Mouse (Mus musculus) frontal cortex, adult 2 months (tissue): ENCODE results near the gene Masp2. TPM values are rescaled to one million over a fixed set of nuclear protein-coding genes. Genes with fewer than 3 reads are reported as not detected.

Experiments used
- DNase-seq, 2 experiments: peaks; one replicate each; pipeline ENCODE4 v3.0.0; 2022; ENCODE audit warnings: low spot score in 1 of 2; ENCODE audit errors: extremely low spot score in 1 of 2
- polyA plus RNA-seq: library from polyadenylated mRNA; depleted of rRNA; stranded (reverse); fragments of >200 nt; gene quantifications from 2 replicates; pipeline ENCODE4 v1.2.3, GENCODE M21; 2012

Masp2 gene
- polyA plus RNA-seq, 1 experiment, result 3.5 TPM

GRCm38 (mm10) chr4:148598826-148599225 is 3.5 kb upstream of the Masp2 start:
- no peak for DNase-seq

- no peak for DNase-seq
These were observed 2.0 kb upstream of the Masp2 start for GRCm38 (mm10) chr4:148600316-148600715.

- no peak for DNase-seq
These were observed 483 bp upstream of the Masp2 start for GRCm38 (mm10) chr4:148601871-148602270.

- peak in 1 of 2 experiments; percentile 40 for DNase-seq
These were observed 1.2 kb downstream of the Masp2 start for GRCm38 (mm10) chr4:148603376-148604139.

- peak; percentile 66 to 84 for DNase-seq
These were observed 1.8 kb downstream of the Masp2 start for GRCm38 (mm10) chr4:148604141-148604540.

GRCm38 (mm10) chr4:148604541-148605165 is 2.3 kb downstream of the Masp2 start:
- DNase-seq, result peak in 1 of 2 experiments; percentile 76

GRCm38 (mm10) chr4:148607758-148608157 is 5.4 kb downstream of the Masp2 start:
- peak in 1 of 2 experiments; percentile 90 for DNase-seq

GRCm38 (mm10) chr4:148609805-148610204 is 7.5 kb downstream of the Masp2 start:
- DNase-seq, result no peak

- DNase-seq, result no peak
These were observed 8.4 kb downstream of the Masp2 start for GRCm38 (mm10) chr4:148610631-148611364.

- no peak for DNase-seq
These were observed 10.2 kb downstream of the Masp2 start for GRCm38 (mm10) chr4:148612557-148612956.

GRCm38 (mm10) chr4:148613738-148614137 is 11.4 kb downstream of the Masp2 start:
- DNase-seq, result no peak

GRCm38 (mm10) chr4:148619805-148620204 is 17.5 kb downstream of the Masp2 start:
- DNase-seq, result no peak

GRCm38 (mm10) chr4:148620718-148621117 is 18.4 kb downstream of the Masp2 start:
- no peak for DNase-seq

- DNase-seq, result no peak
These were observed 20.1 kb downstream of the Masp2 start for GRCm38 (mm10) chr4:148622485-148622884.

GRCm38 (mm10) chr4:148623609-148624008 is 21.3 kb downstream of the Masp2 start:
- no peak for DNase-seq

- DNase-seq, result no peak
These were observed 22.7 kb downstream of the Masp2 start for GRCm38 (mm10) chr4:148625010-148625409.

GRCm38 (mm10) chr4:148625756-148626622 is 23.6 kb downstream of the Masp2 start:
- DNase-seq, result peak in 1 of 2 experiments; percentile 39

- DNase-seq, result peak; percentile 86 to 96
These were observed 24.4 kb downstream of the Masp2 start, which contains the start of gene Tardbp for GRCm38 (mm10) chr4:148626623-148627185. TSS of gene Tardbp (minus strand) at chr4:148627019.

- DNase-seq, result no peak
These were observed 24.9 kb downstream of the Masp2 start for GRCm38 (mm10) chr4:148627246-148627645.
